Mouse (Mus musculus) lung, adult 2 months (tissue): ENCODE data around the gene Myo9b.

Experiments used
- CTCF ChIP-seq: fragments of 200-500 bp; IDR thresholded peaks from 2 replicates; pipeline ENCODE4 v1.5.1; 2011; ENCODE audit warnings: mild to moderate bottlenecking, low read length, control low read depth; ENCODE audit not compliant: insufficient read depth
- POLR2A ChIP-seq: fragments of 200-500 bp; IDR thresholded peaks from 2 replicates; pipeline ENCODE4 v1.6.1; 2011; ENCODE audit warnings: low read depth, mild to moderate bottlenecking, control low read depth, low read length, borderline replicate concordance; ENCODE audit errors: extremely low read depth

DNA sequence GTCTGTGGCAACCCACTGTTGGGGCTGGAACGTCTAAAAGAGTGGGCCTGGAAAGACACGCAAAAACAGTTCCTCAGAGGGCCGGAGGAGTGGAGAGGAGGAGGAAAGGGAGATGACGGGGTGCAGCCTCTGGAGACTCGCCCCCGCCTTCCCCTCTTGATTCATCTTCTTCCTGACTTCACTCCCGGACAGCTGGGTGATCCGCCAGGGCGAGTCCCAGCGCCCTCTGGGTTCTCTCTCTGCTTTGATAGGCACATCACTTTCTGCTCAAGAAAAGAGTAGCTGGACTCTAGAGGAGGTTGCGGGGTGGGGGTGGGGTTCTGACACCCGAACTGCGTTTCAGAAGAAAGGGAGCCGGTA is 617 bp downstream of the Myo9b start:
- no peak for TF ChIP-seq POLR2A
- no peak for TF ChIP-seq CTCF
